Mouse (Mus musculus) E14TG2a.4 (cell line): ENCODE results near the gene Tmem201.

Experiments
- CTCF ChIP-seq: conservative IDR thresholded peaks from 2 replicates; pipeline ENCODE4 v1.5.1; 2014; ENCODE audit warnings: low read length
- POU5F1 ChIP-seq: IDR thresholded peaks from 2 replicates; pipeline ENCODE4 v1.6.1; 2014; ENCODE audit warnings: low read length, borderline replicate concordance

- TF ChIP-seq CTCF (no peak), POU5F1 (no peak)
Measured at GRCm38 (mm10) chr4:149688861-149689260, 49.0 kb downstream of the Tmem201 start.
